Mouse (Mus musculus) liver, embryonic 14.5 days (tissue): Measurements from ENCODE around the gene Atp6v0b.

Experiments
- CTCF ChIP-seq: IDR thresholded peaks from 2 replicates; pipeline ENCODE4 v1.5.1; 2016; ENCODE audit warnings: antibody characterized with exemption, low read depth, control low read depth
- EP300 ChIP-seq: IDR thresholded peaks from 2 replicates; pipeline ENCODE4 v1.6.1; 2016; ENCODE audit warnings: antibody characterized with exemption, low read depth

DNA sequence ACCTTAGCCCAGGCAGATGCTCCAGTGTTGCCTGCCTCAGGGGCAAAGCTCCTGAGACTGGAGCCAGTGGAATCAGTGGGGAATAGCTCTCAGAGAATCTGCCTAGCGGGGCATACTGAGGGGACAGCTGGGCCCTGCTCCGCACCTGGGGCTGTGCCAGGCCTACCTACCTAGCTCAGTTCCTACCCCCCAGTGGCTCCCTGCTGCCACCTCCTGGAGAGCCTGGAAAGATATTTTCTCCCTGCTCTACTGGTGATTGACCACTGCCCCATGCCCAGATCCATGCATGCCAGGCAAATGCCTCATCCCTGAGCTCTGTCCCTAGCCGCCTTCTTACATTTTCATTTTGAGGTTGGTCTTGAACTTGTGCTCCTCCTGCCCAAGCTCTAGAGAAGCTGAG, 28.3 kb downstream of the Atp6v0b start:
- TF ChIP-seq EP300 (no peak), CTCF (peak; percentile 89)
